Mouse (Mus musculus) kidney, postnatal 10 days (tissue): ENCODE results near the gene Lhx8.

Experiments
- DNase-seq: peaks from one replicate; pipeline ENCODE4 v3.0.0; 2021; ENCODE audit warnings: mixed read lengths

Gene Lhx8

DNA sequence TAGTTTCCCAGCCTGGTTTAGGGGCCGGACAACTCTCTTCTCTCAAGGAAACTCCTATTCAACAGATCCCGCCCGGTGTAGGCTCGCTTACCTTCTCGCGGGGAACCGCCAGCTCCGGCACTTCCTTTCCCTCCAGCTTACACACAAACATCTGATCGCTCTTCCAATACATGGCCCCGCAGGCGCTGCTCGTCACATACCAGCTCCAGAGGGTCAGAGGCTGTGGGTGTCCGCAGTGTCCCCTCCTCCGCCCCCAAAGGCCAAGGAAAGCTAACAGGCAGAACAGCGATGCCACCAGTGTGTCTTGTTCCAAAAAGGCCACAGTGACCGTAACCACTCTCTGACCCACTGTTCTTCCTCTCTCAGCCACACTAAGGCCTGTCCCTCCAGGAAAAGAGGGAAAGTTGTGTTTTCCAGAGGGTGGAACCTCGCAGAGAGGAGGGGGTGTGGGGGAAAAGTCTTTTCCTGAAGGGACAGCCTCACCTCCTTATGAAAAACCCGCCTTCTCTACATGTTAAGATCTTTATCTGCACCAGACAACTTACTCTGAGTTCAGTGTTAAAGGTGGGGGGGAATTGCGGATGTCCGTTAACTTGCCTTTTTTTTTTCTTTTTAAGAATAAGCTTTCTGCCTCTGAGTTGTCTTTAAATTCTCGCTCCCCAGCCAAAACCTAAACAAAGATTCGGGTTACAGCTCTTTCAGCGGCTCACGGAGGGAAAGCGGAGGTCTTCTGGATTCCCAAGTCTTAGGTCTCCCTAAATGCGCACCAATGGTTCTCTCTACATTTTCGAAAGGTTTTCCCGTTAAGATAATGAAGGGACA is at the start of gene Lhx8:
Gene Lhx8 (minus strand): TSS at position 479 of the 822 bp plus-strand sequence.
- peak; percentile 25 for DNase-seq

DNA sequence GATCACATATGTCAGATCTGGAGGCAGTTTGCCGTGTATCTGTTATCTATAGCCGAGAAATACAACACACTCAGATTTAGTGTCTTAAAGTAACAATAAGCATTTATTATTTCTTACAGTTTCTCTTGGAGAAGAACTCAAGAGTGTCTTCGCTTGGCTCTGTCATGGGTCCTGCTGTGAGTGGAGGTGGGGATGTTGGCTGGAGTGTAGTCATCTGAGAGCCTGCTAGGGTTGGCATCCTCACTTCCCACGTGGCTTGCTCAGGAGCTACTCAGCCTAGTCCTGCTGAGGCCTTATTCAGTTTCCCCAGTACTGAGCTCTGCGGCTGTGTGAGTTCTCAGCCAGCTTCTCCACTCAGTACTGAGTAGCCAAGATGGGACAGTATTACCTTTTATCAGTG is 43.1 kb upstream of the Lhx8 start:
- DNase-seq: no peak

GRCm38 (mm10) chr3:154372688-154373087 is 42.2 kb upstream of the Lhx8 start:
- peak; percentile 15 for DNase-seq

- peak; percentile 15 for DNase-seq
Measured at GRCm38 (mm10) chr3:154367327-154367726, 36.9 kb upstream of the Lhx8 start.

GRCm38 (mm10) chr3:154364604-154365209 is 34.2 kb upstream of the Lhx8 start:
- DNase-seq: peak; percentile 62

- DNase-seq: no peak
Measured at GRCm38 (mm10) chr3:154363507-154363906, 33.0 kb upstream of the Lhx8 start.

- no peak for DNase-seq
Measured at GRCm38 (mm10) chr3:154359231-154359630, 28.8 kb upstream of the Lhx8 start.

- no peak for DNase-seq
Measured at GRCm38 (mm10) chr3:154340294-154340914, 9.9 kb upstream of the Lhx8 start.

DNA sequence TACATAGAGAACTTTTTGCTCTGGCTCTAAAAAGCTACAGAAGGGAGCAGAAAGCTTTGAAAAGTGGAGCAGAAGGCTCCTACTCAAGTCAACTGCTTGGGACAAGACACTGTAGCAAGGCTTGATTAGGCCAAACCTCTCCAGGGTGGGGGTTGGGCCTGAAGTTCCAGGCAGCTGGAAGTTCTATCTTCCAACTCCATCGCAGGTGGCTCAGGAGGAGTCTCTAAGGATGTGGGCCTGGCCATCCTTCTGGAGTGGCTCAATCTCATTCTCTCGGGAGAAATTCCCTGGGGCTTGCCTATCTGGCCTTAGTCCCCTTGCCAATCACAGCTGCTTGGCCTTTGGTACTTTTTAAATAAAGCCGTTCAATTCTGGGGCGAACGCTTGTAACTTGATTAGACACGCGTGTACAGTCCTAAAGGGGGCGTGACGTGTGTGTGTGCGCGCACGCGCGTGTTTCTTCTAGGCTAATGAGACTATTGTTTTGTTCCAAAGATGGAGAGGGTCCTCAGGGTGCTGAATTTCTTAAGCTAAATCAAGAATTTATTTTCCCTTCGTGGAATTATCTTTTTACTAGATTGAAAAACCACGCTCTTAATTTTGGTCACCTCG is 9.3 kb upstream of the Lhx8 start:
- DNase-seq: no peak

DNA sequence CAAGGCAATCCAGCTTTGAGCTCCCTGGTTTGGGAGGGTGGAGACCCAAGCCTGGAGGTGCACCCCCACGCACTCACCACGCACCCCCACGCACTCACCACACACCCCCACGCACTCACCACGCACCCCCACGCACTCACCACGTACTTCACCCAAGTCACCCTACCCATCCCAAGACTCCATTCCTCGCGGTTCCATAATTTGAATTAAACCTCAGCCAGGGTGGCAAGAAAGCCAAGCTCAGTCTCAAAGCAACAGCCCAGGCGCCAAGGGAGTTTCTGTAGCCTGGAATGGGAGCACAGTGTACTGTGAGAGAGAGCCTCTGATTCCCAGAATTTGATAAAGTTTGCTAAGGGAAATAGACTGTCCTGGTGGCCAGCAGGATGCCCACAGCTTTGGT is 4.3 kb upstream of the Lhx8 start:
- no peak for DNase-seq

GRCm38 (mm10) chr3:154333401-154333999 is 3.0 kb upstream of the Lhx8 start:
- DNase-seq: no peak

DNA sequence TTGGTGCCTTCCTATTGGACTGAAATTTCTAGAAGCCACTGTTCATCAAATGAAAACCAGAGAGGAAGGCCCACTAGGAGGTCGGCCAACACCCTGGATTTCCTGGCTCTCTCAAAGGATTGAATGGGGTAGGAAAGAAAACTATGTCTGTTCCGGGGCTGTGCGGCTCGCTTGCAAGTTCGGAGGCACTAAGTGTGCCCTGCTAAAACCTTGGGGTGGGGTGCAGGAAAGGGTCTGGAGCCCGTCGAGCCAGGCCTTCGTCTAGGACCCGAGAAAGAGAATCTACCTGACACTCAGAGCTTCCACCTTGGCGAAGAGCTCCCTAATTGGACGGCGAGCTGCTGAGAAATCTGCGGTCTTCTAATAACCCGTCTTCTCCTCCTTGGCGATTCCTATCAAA is 2.5 kb upstream of the Lhx8 start:
- no peak for DNase-seq

DNA sequence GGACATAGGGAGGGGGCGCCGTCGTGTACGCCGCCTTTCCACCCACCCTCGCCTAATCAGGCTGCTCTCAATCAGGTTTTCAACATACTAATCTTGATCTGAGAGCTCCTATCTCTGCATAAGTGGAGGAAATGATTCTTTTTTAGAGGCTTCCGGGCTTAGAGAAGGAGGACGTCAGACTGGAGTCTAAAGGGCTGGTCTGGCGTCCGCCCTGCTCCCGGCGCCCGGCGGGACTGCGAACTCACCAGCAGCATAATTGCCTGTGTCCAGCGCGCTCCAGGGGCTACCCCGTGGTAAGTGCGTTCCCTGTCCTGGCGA is 1.7 kb upstream of the Lhx8 start:
- DNase-seq: peak; percentile 55

- no peak for DNase-seq
Measured at GRCm38 (mm10) chr3:154331506-154332212, 1.2 kb upstream of the Lhx8 start.

GRCm38 (mm10) chr3:154331003-154331340 is 513 bp upstream of the Lhx8 start:
- no peak for DNase-seq

DNA sequence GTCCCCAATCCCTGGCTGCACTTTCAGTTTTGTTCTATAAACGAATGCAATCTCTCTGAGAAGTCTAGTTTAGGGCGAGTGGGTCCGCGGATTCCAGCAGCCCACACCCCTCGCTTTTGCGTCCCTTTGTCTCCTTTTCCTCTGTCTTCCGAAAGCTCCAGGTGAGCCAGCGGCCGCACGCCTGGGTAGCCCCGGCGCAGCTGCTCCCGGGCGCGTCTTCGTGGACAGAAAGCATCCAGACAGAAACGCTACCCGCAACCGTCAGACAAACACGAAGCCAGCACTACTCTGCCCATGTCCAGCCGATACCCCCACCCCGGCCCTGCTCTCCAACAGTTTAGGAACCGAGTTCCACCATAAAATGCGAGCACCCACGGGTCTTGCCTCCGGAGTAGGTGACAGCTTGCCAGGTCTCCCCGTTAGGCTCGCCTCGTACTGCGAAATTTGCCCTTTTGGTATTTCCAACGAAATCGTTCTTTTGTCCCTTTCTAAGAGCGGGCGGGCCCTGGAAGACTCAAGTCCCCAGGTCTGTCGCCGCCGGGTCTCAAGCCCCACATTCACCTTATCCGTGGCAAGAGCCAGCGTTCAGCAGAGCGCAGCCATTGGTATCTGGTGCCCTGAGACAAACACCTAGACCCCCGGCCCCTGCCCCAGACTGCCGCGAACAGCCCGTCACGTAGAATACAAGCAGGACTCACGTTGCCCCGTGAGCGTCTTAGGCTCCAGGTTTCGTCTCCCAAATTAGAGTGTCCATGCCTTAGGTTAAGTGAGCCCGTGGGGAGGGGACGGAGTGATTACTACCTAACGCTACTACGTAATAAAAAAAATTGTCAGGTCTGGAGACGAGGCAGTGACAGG is 907 bp downstream of the Lhx8 start:
- peak; percentile 30 for DNase-seq

- DNase-seq: no peak
Measured at GRCm38 (mm10) chr3:154328721-154329322, 1.6 kb downstream of the Lhx8 start.

- peak; percentile 36 for DNase-seq
Measured at GRCm38 (mm10) chr3:154327883-154328720, 2.4 kb downstream of the Lhx8 start.

- DNase-seq: no peak
Measured at GRCm38 (mm10) chr3:154327110-154327882, 3.2 kb downstream of the Lhx8 start.
